Mouse (Mus musculus): ENCODE measurements around the gene Rpap3. TPM values are rescaled to one million over a fixed set of nuclear protein-coding genes. Genes with fewer than 3 reads are reported as not detected.

The Rpap3 gene
- polyA plus RNA-seq, 1 experiment from 2014 or later = 11.8 TPM

- Histone ChIP-seq H3K36me3 (ENCODE audit: control insufficient read depth, insufficient read depth) (no peaks in the 10 kb centered on the region), H3K27ac (ENCODE audit: low read depth, low read length) (no peak overlapping the region), H3K4me2 (replicated peaks; ENCODE audit: low read depth) (no peak overlapping the region), H3K9ac (ENCODE audit: low read depth, low read length) (no peak overlapping the region), H3K9me3 (ENCODE audit: control insufficient read depth) (no peaks in the 10 kb centered on the region), H3K4me3 (ENCODE audit: low read depth, low read length) (no peak overlapping the region), H3K4me1 (replicated peaks; ENCODE audit: control insufficient read depth, insufficient read depth, low read length) (no peaks in the 10 kb centered on the region), H3K27me3 (replicated peaks; ENCODE audit: control insufficient read depth, insufficient read depth, low read length) (no peaks in the 10 kb centered on the region)
- no peak for TF ChIP-seq CTCF (IDR thresholded peaks at IDR 0.05; ENCODE audit: low read depth)
- WGBS = 71% methylated on average over 15 of the region's 15 CpGs
- no peak for ATAC-seq
Observed at GRCm38 (mm10) chr15:97721008-97721701, 15.5 kb upstream of the Rpap3 start.

- H3K9ac ChIP-seq (ENCODE audit: low read depth, low read length) = no peak overlapping the region
- no peak overlapping the region for H3K4me2 ChIP-seq (replicated peaks; ENCODE audit: low read depth)
- WGBS = 78% methylated on average over 12 of the region's 12 CpGs
- no peaks in the 10 kb centered on the region for H3K4me1 ChIP-seq (replicated peaks; ENCODE audit: control insufficient read depth, insufficient read depth, low read length)
- TF ChIP-seq CTCF (IDR thresholded peaks at IDR 0.05; ENCODE audit: low read depth) = no peak
- H3K36me3 ChIP-seq (ENCODE audit: control insufficient read depth, insufficient read depth) = no peaks in the 10 kb centered on the region
- ATAC-seq = no peak
- H3K27ac ChIP-seq (ENCODE audit: low read depth, low read length) = no peak overlapping the region
- no peak overlapping the region for H3K4me3 ChIP-seq (ENCODE audit: low read depth, low read length)
- H3K9me3 ChIP-seq (ENCODE audit: control insufficient read depth) = no peaks in the 10 kb centered on the region
- H3K27me3 ChIP-seq (replicated peaks; ENCODE audit: control insufficient read depth, insufficient read depth, low read length) = no peaks in the 10 kb centered on the region
Observed at GRCm38 (mm10) chr15:97720026-97720675, 14.5 kb upstream of the Rpap3 start.

GRCm38 (mm10) chr15:97719494-97719893 lies 13.9 kb upstream of the Rpap3 start:
- Histone ChIP-seq H3K27me3 (replicated peaks; ENCODE audit: control insufficient read depth, insufficient read depth, low read length) (no peaks in the 10 kb centered on the region), H3K4me2 (replicated peaks; ENCODE audit: low read depth) (no peak overlapping the region), H3K27ac (ENCODE audit: low read depth, low read length) (no peak overlapping the region), H3K9ac (ENCODE audit: low read depth, low read length) (no peak overlapping the region), H3K36me3 (ENCODE audit: control insufficient read depth, insufficient read depth) (no peaks in the 10 kb centered on the region), H3K9me3 (ENCODE audit: control insufficient read depth) (no peaks in the 10 kb centered on the region), H3K4me3 (ENCODE audit: low read depth, low read length) (no peak overlapping the region), H3K4me1 (replicated peaks; ENCODE audit: control insufficient read depth, insufficient read depth, low read length) (no peaks in the 10 kb centered on the region)
- no peak for TF ChIP-seq CTCF (IDR thresholded peaks at IDR 0.05; ENCODE audit: low read depth)
- ATAC-seq = no peak
- 91% methylated on average over 12 of the region's 12 CpGs for WGBS

GRCm38 (mm10) chr15:97718535-97719155 lies 13.0 kb upstream of the Rpap3 start:
- H3K27ac ChIP-seq (ENCODE audit: low read depth, low read length) = no peak overlapping the region
- ATAC-seq = no peak
- TF ChIP-seq CTCF (IDR thresholded peaks at IDR 0.05; ENCODE audit: low read depth) = no peak
- no peaks in the 10 kb centered on the region for H3K27me3 ChIP-seq (replicated peaks; ENCODE audit: control insufficient read depth, insufficient read depth, low read length)
- H3K9me3 ChIP-seq (ENCODE audit: control insufficient read depth) = no peaks in the 10 kb centered on the region
- H3K9ac ChIP-seq (ENCODE audit: low read depth, low read length) = no peak overlapping the region
- H3K4me1 ChIP-seq (replicated peaks; ENCODE audit: control insufficient read depth, insufficient read depth, low read length) = no peaks in the 10 kb centered on the region
- H3K4me3 ChIP-seq (ENCODE audit: low read depth, low read length) = no peak overlapping the region
- H3K4me2 ChIP-seq (replicated peaks; ENCODE audit: low read depth) = no peak overlapping the region
- 82% methylated on average over 8 of the region's 8 CpGs for WGBS
- no peaks in the 10 kb centered on the region for H3K36me3 ChIP-seq (ENCODE audit: control insufficient read depth, insufficient read depth)

- peak; percentile 87 for TF ChIP-seq CTCF (IDR thresholded peaks at IDR 0.05; ENCODE audit: low read depth)
- H3K4me3 ChIP-seq (ENCODE audit: low read depth, low read length) = no peak overlapping the region
- no peak overlapping the region for H3K4me2 ChIP-seq (replicated peaks; ENCODE audit: low read depth)
- no peak overlapping the region for H3K27ac ChIP-seq (ENCODE audit: low read depth, low read length)
- no peaks in the 10 kb centered on the region for H3K9me3 ChIP-seq (ENCODE audit: control insufficient read depth)
- H3K4me1 ChIP-seq (replicated peaks; ENCODE audit: control insufficient read depth, insufficient read depth, low read length) = no peaks in the 10 kb centered on the region
- peak; percentile 40; the same call in 1 of the 2 replicates for ATAC-seq
- no peak overlapping the region for H3K9ac ChIP-seq (ENCODE audit: low read depth, low read length)
- no peaks in the 10 kb centered on the region for H3K27me3 ChIP-seq (replicated peaks; ENCODE audit: control insufficient read depth, insufficient read depth, low read length)
- no peaks in the 10 kb centered on the region for H3K36me3 ChIP-seq (ENCODE audit: control insufficient read depth, insufficient read depth)
- WGBS = 23% methylated on average over 12 of the region's 12 CpGs
Observed at GRCm38 (mm10) chr15:97717861-97718534, 12.4 kb upstream of the Rpap3 start.

GRCm38 (mm10) chr15:97716782-97717181 lies 11.2 kb upstream of the Rpap3 start:
- no peak overlapping the region for H3K9ac ChIP-seq (ENCODE audit: low read depth, low read length)
- no peak for TF ChIP-seq CTCF (IDR thresholded peaks at IDR 0.05; ENCODE audit: low read depth)
- H3K27ac ChIP-seq (ENCODE audit: low read depth, low read length) = no peak overlapping the region
- H3K4me3 ChIP-seq (ENCODE audit: low read depth, low read length) = no peak overlapping the region
- ATAC-seq = no peak
- WGBS = 85% methylated on average over 11 of the region's 11 CpGs
- H3K4me2 ChIP-seq (replicated peaks; ENCODE audit: low read depth) = no peak overlapping the region
- H3K36me3 ChIP-seq (ENCODE audit: control insufficient read depth, insufficient read depth) = no peaks in the 10 kb centered on the region
- H3K27me3 ChIP-seq (replicated peaks; ENCODE audit: control insufficient read depth, insufficient read depth, low read length) = no peaks in the 10 kb centered on the region
- H3K9me3 ChIP-seq (ENCODE audit: control insufficient read depth) = no peaks in the 10 kb centered on the region
- H3K4me1 ChIP-seq (replicated peaks; ENCODE audit: control insufficient read depth, insufficient read depth, low read length) = no peaks in the 10 kb centered on the region

Data from intestine, postnatal 0 days (tissue).